ENCODE assay signal across 9 mouse cellular contexts in genomic region chr12:105019359-105020219, GRCm38 (mm10). TPM values are rescaled to one million over a fixed set of nuclear protein-coding genes. Genes with fewer than 3 reads are reported as not detected.
DNase-seq lines count a peak whose midpoint lies in the region; ATAC-seq and TF ChIP-seq lines count a peak whose summit lies in the region.
"Had no signal": no experiment of that assay in that cellular context is flagged by ENCODE, and none has a peak within 500 bp of the region (broad histone marks: within the 10 kb centered on the region; RNA-seq: fewer than 3 reads in every experiment).

No protein-coding gene starts in this region.

- no peak for TF ChIP-seq CTCF in kidney, adult 2 months (conservative IDR thresholded peaks at IDR 0.05; ENCODE audit: insufficient read depth, insufficient read length, low read depth, low read length)
- TF ChIP-seq CTCF in liver, postnatal 0 days (IDR thresholded peaks at IDR 0.05; ENCODE audit: low read depth), result peak; percentile 37

- no peak overlapping the region for H3K9ac ChIP-seq in kidney, embryonic 16.5 days (replicated peaks; ENCODE audit: low read length)
- H3K9ac ChIP-seq in liver, postnatal 0 days (replicated peaks), result peak overlapping the region; percentile 0
- H3K9ac ChIP-seq: limb, embryonic 12.5 days had no signal

- 63% methylated on average over 19 of the region's 19 CpGs for WGBS in kidney, adult 2 months
- 72% methylated on average over 19 of the region's 19 CpGs for WGBS in kidney, embryonic 16.5 days
- 54% methylated on average over 19 of the region's 19 CpGs for WGBS in heart, embryonic 10.5 days
- 32% methylated on average over 19 of the region's 19 CpGs for WGBS in liver, postnatal 0 days (ENCODE audit: insufficient replicate concordance)

- peak; percentile 78 for DNase-seq in kidney, adult 2 months
- DNase-seq in ZHBTc4 (ENCODE audit: low read depth, low spot score), result peak; percentile 76
- no peak for DNase-seq in heart, embryonic 10.5 days (ENCODE audit: low spot score)
- DNase-seq in liver, postnatal 0 days, result peak; percentile 81
- peak; percentile 79 to 84 for DNase-seq in spleen, postnatal 4 days (ENCODE audit: low spot score in 2 of 2)
- no peak for DNase-seq in frontal cortex, adult 2 months (ENCODE audit: extremely low spot score in 1 of 2, low spot score in 1 of 2)
- no peak for DNase-seq in layer of hippocampus, adult 9-10 months (ENCODE audit: low spot score)

- TF ChIP-seq EP300 in liver, postnatal 0 days (IDR thresholded peaks at IDR 0.05; ENCODE audit: low read depth), result peak; percentile 71

- ATAC-seq in kidney, embryonic 16.5 days (ENCODE audit: low FRiP score, low TSS enrichment), result no peak
- peak; percentile 88 for ATAC-seq in liver, postnatal 0 days

- H3K4me2 ChIP-seq in kidney, embryonic 16.5 days (replicated peaks; ENCODE audit: low read depth, low read length), result no peak overlapping the region
- peak overlapping the region; percentile 57 for H3K4me2 ChIP-seq in liver, postnatal 0 days (ENCODE audit: low read depth, low read length)
- H3K4me2 ChIP-seq: limb, embryonic 12.5 days had no signal

- H3K27me3 ChIP-seq in kidney, adult 2 months (replicated peaks; ENCODE audit: control insufficient read depth, insufficient read depth, low read length), result no peaks in the 10 kb centered on the region
- H3K27me3 ChIP-seq in kidney, embryonic 16.5 days (ENCODE audit: insufficient read depth, low read length), result no peaks in the 10 kb centered on the region
- no peaks in the 10 kb centered on the region for H3K27me3 ChIP-seq in heart, embryonic 10.5 days (ENCODE audit: insufficient read depth, poor library complexity, severe bottlenecking)
- no peaks in the 10 kb centered on the region for H3K27me3 ChIP-seq in liver, postnatal 0 days (ENCODE audit: insufficient read depth, low read length)
- H3K27me3 ChIP-seq: limb, embryonic 12.5 days had no signal

- H3K4me3 ChIP-seq in kidney, adult 2 months (ENCODE audit: insufficient read depth, low read depth, low read length), result no peak overlapping the region
- H3K4me3 ChIP-seq in kidney, embryonic 16.5 days (ENCODE audit: low read length), result no peak overlapping the region
- no peak overlapping the region for H3K4me3 ChIP-seq in heart, embryonic 10.5 days
- H3K4me3 ChIP-seq in liver, postnatal 0 days (ENCODE audit: low read depth, low read length), result peak overlapping the region; percentile 23
- H3K4me3 ChIP-seq: limb, embryonic 12.5 days had no signal

- TF ChIP-seq POLR2A in kidney, adult 2 months (IDR thresholded peaks at IDR 0.05; ENCODE audit: low read depth, low read length), result no peak

- peak overlapping the region; percentile 77 for H3K27ac ChIP-seq in kidney, adult 2 months (ENCODE audit: insufficient read depth, low read depth, low read length)
- no peak overlapping the region for H3K27ac ChIP-seq in kidney, embryonic 16.5 days (ENCODE audit: low read length)
- H3K27ac ChIP-seq in heart, embryonic 10.5 days, result peak overlapping the region; percentile 56; the same call in 1 of the 2 replicates
- H3K27ac ChIP-seq in liver, postnatal 0 days (ENCODE audit: low read depth), result peak overlapping the region; percentile 87
- H3K27ac ChIP-seq: limb, embryonic 12.5 days had no signal

- H3K4me1 ChIP-seq in kidney, adult 2 months (ENCODE audit: control insufficient read depth, insufficient read depth, low read length), result peaks cover 10% of the 10 kb centered on the region; the same call in 1 of the 2 replicates
- H3K4me1 ChIP-seq in kidney, embryonic 16.5 days (ENCODE audit: insufficient read depth, low read length), result peaks cover 17% of the 10 kb centered on the region
- peaks cover 20% of the 10 kb centered on the region for H3K4me1 ChIP-seq in heart, embryonic 10.5 days
- H3K4me1 ChIP-seq in liver, postnatal 0 days (ENCODE audit: insufficient read depth), result peaks cover 35% of the 10 kb centered on the region

- no peaks in the 10 kb centered on the region for H3K36me3 ChIP-seq in kidney, adult 2 months (ENCODE audit: control insufficient read depth, insufficient read depth, low read length)
- H3K36me3 ChIP-seq in kidney, embryonic 16.5 days (ENCODE audit: insufficient read depth, low read length), result no peaks in the 10 kb centered on the region
- H3K36me3 ChIP-seq in heart, embryonic 10.5 days, result peaks cover 11% of the 10 kb centered on the region; the same call in 1 of the 2 replicates
- H3K36me3 ChIP-seq in liver, postnatal 0 days (replicated peaks; ENCODE audit: insufficient read depth, low read length), result no peaks in the 10 kb centered on the region

- H3K9me3 ChIP-seq in kidney, embryonic 16.5 days (ENCODE audit: low read length), result peaks cover 5% of the 10 kb centered on the region
- peaks cover 12% of the 10 kb centered on the region; the same call in 1 of the 2 replicates for H3K9me3 ChIP-seq in heart, embryonic 10.5 days
- H3K9me3 ChIP-seq in liver, postnatal 0 days (ENCODE audit: low read length), result no peaks in the 10 kb centered on the region

RNA-seq across cellular contexts. Expression of gene Syne3, which starts 10.0 kb away (rescaled TPM):
- polyA plus RNA-seq in kidney, adult 2 months (2012; rRNA removed), result 2.7 and 3.1 TPM in 2 replicates
- 0.51 and 1.1 TPM in 2 replicates for polyA plus RNA-seq in kidney, embryonic 16.5 days (2015; fragmentation: Nextera tagmentation; extraction: Ambion mirVana)
- polyA plus RNA-seq in heart, embryonic 10.5 days (2016; fragmentation: Nextera tagmentation; extraction: Ambion mirVana), result 0.21 and 0.41 TPM in 2 replicates
- 1.3 and 2.3 TPM in 2 replicates for polyA plus RNA-seq in liver, postnatal 0 days (2015; fragmentation: Nextera tagmentation; extraction: Ambion mirVana)
- polyA plus RNA-seq in frontal cortex, adult 2 months (2012; rRNA removed), result 0.76 and 0.92 TPM in 2 replicates

RNA-seq across cellular contexts. Expression of gene Glrx5, which starts 12.9 kb away (rescaled TPM):
- polyA plus RNA-seq in kidney, adult 2 months (2012; rRNA removed), result 138 and 139 TPM in 2 replicates
- 162 and 174 TPM in 2 replicates for polyA plus RNA-seq in kidney, embryonic 16.5 days (2015; fragmentation: Nextera tagmentation; extraction: Ambion mirVana)
- polyA plus RNA-seq in heart, embryonic 10.5 days (2016; fragmentation: Nextera tagmentation; extraction: Ambion mirVana), result 253 and 312 TPM in 2 replicates
- 349 and 355 TPM in 2 replicates for polyA plus RNA-seq in liver, postnatal 0 days (2015; fragmentation: Nextera tagmentation; extraction: Ambion mirVana)
- polyA plus RNA-seq in frontal cortex, adult 2 months (2012; rRNA removed), result 56.0 and 67.3 TPM in 2 replicates

Comparison
In these comparisons a context has a peak if more than half of its experiments do, and no peak if none do; other contexts are left out.
1. DNase-seq: peak in kidney, adult 2 months (single experiment), ZHBTc4 (single experiment), liver, postnatal 0 days (single experiment) and spleen, postnatal 4 days (2 of 2); none in heart, embryonic 10.5 days (single experiment), frontal cortex, adult 2 months (0 of 2) and layer of hippocampus, adult 9-10 months (single experiment).